Mouse (Mus musculus) right cerebral cortex, adult 18-20 months (tissue): Measurements from ENCODE around the gene Fig4.
A peak's percentile ranks its signal among the peaks of the same experiment; 100 is the strongest.

Experiments used
- DNase-seq: peaks from one replicate; pipeline ENCODE4 v3.0.0; 2022; ENCODE audit warnings: mixed read lengths

Gene Fig4

GRCm38 (mm10) chr10:41260243-41261006, 42.6 kb downstream of the Fig4 start:
- no peak for DNase-seq

- no peak for DNase-seq
These were observed 52.4 kb downstream of the Fig4 start for GRCm38 (mm10) chr10:41250749-41251065.

GRCm38 (mm10) chr10:41250045-41250748, 52.9 kb downstream of the Fig4 start:
- no peak for DNase-seq

GRCm38 (mm10) chr10:41249006-41249659, 53.9 kb downstream of the Fig4 start:
- no peak for DNase-seq

GRCm38 (mm10) chr10:41247800-41248473, 55.1 kb downstream of the Fig4 start:
- DNase-seq, result no peak

GRCm38 (mm10) chr10:41246111-41246510, 56.9 kb downstream of the Fig4 start:
- no peak for DNase-seq

- DNase-seq, result no peak
These were observed 57.6 kb downstream of the Fig4 start for GRCm38 (mm10) chr10:41245477-41245876.

- DNase-seq, result peak; percentile 44
These were observed 58.0 kb downstream of the Fig4 start for GRCm38 (mm10) chr10:41245028-41245427.

- no peak for DNase-seq
These were observed 59.1 kb downstream of the Fig4 start for GRCm38 (mm10) chr10:41243930-41244329.

- no peak for DNase-seq
These were observed 61.4 kb downstream of the Fig4 start for GRCm38 (mm10) chr10:41241558-41242242.

- DNase-seq, result no peak
These were observed 62.0 kb downstream of the Fig4 start for GRCm38 (mm10) chr10:41241080-41241479.

GRCm38 (mm10) chr10:41236020-41236419, 67.0 kb downstream of the Fig4 start:
- no peak for DNase-seq

- DNase-seq, result no peak
These were observed 67.5 kb downstream of the Fig4 start for GRCm38 (mm10) chr10:41235584-41235983.

- DNase-seq, result no peak
These were observed 67.9 kb downstream of the Fig4 start for GRCm38 (mm10) chr10:41235159-41235558.

GRCm38 (mm10) chr10:41234552-41234951, 68.5 kb downstream of the Fig4 start:
- DNase-seq, result no peak

- no peak for DNase-seq
These were observed 69.9 kb downstream of the Fig4 start for GRCm38 (mm10) chr10:41233140-41233539.

GRCm38 (mm10) chr10:41231163-41231835, 71.8 kb downstream of the Fig4 start:
- no peak for DNase-seq

- DNase-seq, result no peak
These were observed 75.4 kb downstream of the Fig4 start for GRCm38 (mm10) chr10:41227626-41228025.

GRCm38 (mm10) chr10:41223499-41223898, 79.6 kb downstream of the Fig4 start:
- no peak for DNase-seq

GRCm38 (mm10) chr10:41221204-41221603, 81.9 kb downstream of the Fig4 start:
- DNase-seq, result no peak

- DNase-seq, result no peak
These were observed 84.2 kb downstream of the Fig4 start for GRCm38 (mm10) chr10:41218897-41219296.

- no peak for DNase-seq
These were observed 89.0 kb downstream of the Fig4 start for GRCm38 (mm10) chr10:41214083-41214482.
